Mouse (Mus musculus) testis, adult 2 months (tissue): ENCODE data around the gene Clstn2.

Experiments
- CTCF ChIP-seq: fragments of 200-500 bp; IDR thresholded peaks from 2 replicates; pipeline ENCODE4 v1.5.1; 2012; ENCODE audit warnings: low read depth, mild to moderate bottlenecking, inconsistent platforms, low read length, moderate library complexity; ENCODE audit not compliant: control insufficient read depth, insufficient read depth, insufficient replicate concordance
- POLR2A ChIP-seq: fragments of 200-500 bp; IDR thresholded peaks from 2 replicates; pipeline ENCODE4 v1.6.1; 2012; ENCODE audit warnings: low read depth, mild to moderate bottlenecking, inconsistent platforms, low read length, moderate library complexity; ENCODE audit not compliant: control insufficient read depth

- no peak for TF ChIP-seq CTCF
- TF ChIP-seq POLR2A = no peak
These were observed 37.3 kb downstream of the Clstn2 start for GRCm38 (mm10) chr9:97995723-97996122.
